Mouse (Mus musculus) hindbrain, embryonic 10.5 days (tissue): ENCODE measurements around the gene Spryd7. TPM values are rescaled to one million over a fixed set of nuclear protein-coding genes. Genes with fewer than 3 reads are reported as not detected.

ENCODE experiments used
- DNase-seq: peaks from one replicate; pipeline ENCODE4 v3.0.0-alpha.2; 2017; ENCODE audit warnings: low spot score
- H3K27ac ChIP-seq: fragments of 300-500 bp; sonication (generic); 2 replicates; pipeline ENCODE4 v1.5.1; 2016; ENCODE audit warnings: mild to moderate bottlenecking, moderate library complexity
- H3K27me3 ChIP-seq: fragments of 300-500 bp; sonication (generic); 2 replicates; pipeline ENCODE4 v1.6.1; 2016; ENCODE audit warnings: mild to moderate bottlenecking; ENCODE audit not compliant: poor library complexity, insufficient read depth, severe bottlenecking
- H3K36me3 ChIP-seq: fragments of 300-500 bp; sonication (generic); 2 replicates; pipeline ENCODE4 v1.6.1; 2016; ENCODE audit warnings: mild to moderate bottlenecking, moderate library complexity
- H3K4me1 ChIP-seq: fragments of 300-500 bp; sonication (generic); replicated peaks from 2 replicates; pipeline ENCODE4 v1.6.1; 2016; ENCODE audit warnings: mild to moderate bottlenecking
- H3K4me3 ChIP-seq: fragments of 300-500 bp; sonication (generic); 2 replicates; pipeline ENCODE4 v1.5.1; 2016; ENCODE audit warnings: mild to moderate bottlenecking, moderate library complexity
- H3K9me3 ChIP-seq: fragments of 300-500 bp; sonication (generic); 2 replicates; pipeline ENCODE4 v1.6.1; 2016; ENCODE audit warnings: mild to moderate bottlenecking, moderate library complexity
- WGBS: fragments of 180-500 bp; shearing (Covaris S2); methylation state at CpG from one replicate; pipeline ENCODE4 v1.1.7; 2016; 5-methylcytosine and 5-hydroxymethylcytosine counted together
- polyA plus RNA-seq: library from polyadenylated mRNA; unstranded; fragments of >200 nt; fragmentation: Nextera tagmentation; extraction: Ambion mirVana; gene quantifications from 2 replicates; pipeline ENCODE4 v1.2.1, GENCODE M21; 2016

Spryd7 gene
- polyA plus RNA-seq, 1 experiment from 2014 or later: 13.7 TPM

GRCm38 (mm10) chr14:61526006-61526405 lies 30.7 kb downstream of the Spryd7 start:
- Histone ChIP-seq H3K27ac (no peak overlapping the region), H3K4me3 (no peak overlapping the region), H3K27me3 (no peaks in the 10 kb centered on the region), H3K4me1 (no peaks in the 10 kb centered on the region), H3K9me3 (no peaks in the 10 kb centered on the region), H3K36me3 (no peaks in the 10 kb centered on the region)
- 91% methylated on average over 2 of the region's 2 CpGs for WGBS
- DNase-seq: no peak

GRCm38 (mm10) chr14:61523821-61524220 lies 32.9 kb downstream of the Spryd7 start:
- DNase-seq: no peak
- Histone ChIP-seq H3K4me3 (no peak overlapping the region), H3K27ac (no peak overlapping the region), H3K4me1 (no peaks in the 10 kb centered on the region), H3K9me3 (no peaks in the 10 kb centered on the region), H3K36me3 (no peaks in the 10 kb centered on the region), H3K27me3 (no peaks in the 10 kb centered on the region)
- 85% methylated on average over 2 of the region's 2 CpGs for WGBS

- H3K4me3 ChIP-seq: no peak overlapping the region
- H3K4me1 ChIP-seq: no peaks in the 10 kb centered on the region
- DNase-seq: no peak
- WGBS: 87% methylated on average over 10 of the region's 10 CpGs
- H3K27ac ChIP-seq: no peak overlapping the region
- H3K36me3 ChIP-seq: no peaks in the 10 kb centered on the region
- no peaks in the 10 kb centered on the region for H3K9me3 ChIP-seq
- no peaks in the 10 kb centered on the region for H3K27me3 ChIP-seq
These were observed 37.8 kb downstream of the Spryd7 start for GRCm38 (mm10) chr14:61518659-61519480.

GRCm38 (mm10) chr14:61516471-61517426 lies 39.9 kb downstream of the Spryd7 start:
- no peak for DNase-seq
- no peaks in the 10 kb centered on the region for H3K27me3 ChIP-seq
- H3K4me3 ChIP-seq: no peak overlapping the region
- H3K36me3 ChIP-seq: no peaks in the 10 kb centered on the region
- no peak overlapping the region for H3K27ac ChIP-seq
- 90% methylated on average over 9 of the region's 9 CpGs for WGBS
- H3K4me1 ChIP-seq: no peaks in the 10 kb centered on the region
- no peaks in the 10 kb centered on the region; the same call in 1 of the 2 replicates for H3K9me3 ChIP-seq

- Histone ChIP-seq H3K27me3 (no peaks in the 10 kb centered on the region), H3K4me1 (no peaks in the 10 kb centered on the region), H3K9me3 (peaks cover 8% of the 10 kb centered on the region; the same call in 1 of the 2 replicates), H3K27ac (no peak overlapping the region), H3K36me3 (no peaks in the 10 kb centered on the region), H3K4me3 (no peak overlapping the region)
- no peak for DNase-seq
- WGBS: 78% methylated on average over 2 of the region's 2 CpGs
These were observed 45.2 kb downstream of the Spryd7 start for GRCm38 (mm10) chr14:61511494-61511893.

- 50% methylated on average over 20 of the region's 20 CpGs for WGBS
- no peaks in the 10 kb centered on the region for H3K9me3 ChIP-seq
- no peaks in the 10 kb centered on the region for H3K36me3 ChIP-seq
- H3K4me3 ChIP-seq: no peak overlapping the region
- no peak overlapping the region for H3K27ac ChIP-seq
- DNase-seq: peak; percentile 80
- no peaks in the 10 kb centered on the region for H3K27me3 ChIP-seq
- peaks cover 6% of the 10 kb centered on the region; the same call in 1 of the 2 replicates for H3K4me1 ChIP-seq
These were observed 58.8 kb downstream of the Spryd7 start for GRCm38 (mm10) chr14:61497716-61498490.

GRCm38 (mm10) chr14:61493511-61494135 lies 63.1 kb downstream of the Spryd7 start:
- Histone ChIP-seq H3K4me3 (no peak overlapping the region), H3K36me3 (no peaks in the 10 kb centered on the region), H3K9me3 (no peaks in the 10 kb centered on the region), H3K27ac (0 out of 2 replicates have a peak overlapping the region, but pooled peaks have one; percentile 2), H3K27me3 (no peaks in the 10 kb centered on the region), H3K4me1 (peaks cover 6% of the 10 kb centered on the region; the same call in 1 of the 2 replicates)
- WGBS: 62% methylated on average over 6 of the region's 6 CpGs
- DNase-seq: no peak

Other genes with a start within 250 kb of the Spryd7 start
- gene Arl11, start 247.1 kb downstream of the Spryd7 start, polyA plus RNA-seq: 0.35 and 0.67 TPM in 2 replicates
- 10.4 and 11.3 TPM in 2 replicates for gene Ebpl, start 196.4 kb downstream of the Spryd7 start, polyA plus RNA-seq
- 70.5 and 80.9 TPM in 2 replicates for gene Kpna3, start 117.0 kb downstream of the Spryd7 start, polyA plus RNA-seq
- 15.2 and 22.6 TPM in 2 replicates for gene Trim13, start 41.4 kb upstream of the Spryd7 start, polyA plus RNA-seq
- 0.39 and 0.84 TPM in 2 replicates for gene Kcnrg, start 50.6 kb upstream of the Spryd7 start, polyA plus RNA-seq